Mouse (Mus musculus): ENCODE measurements around the gene Rasl11b.

DNA sequence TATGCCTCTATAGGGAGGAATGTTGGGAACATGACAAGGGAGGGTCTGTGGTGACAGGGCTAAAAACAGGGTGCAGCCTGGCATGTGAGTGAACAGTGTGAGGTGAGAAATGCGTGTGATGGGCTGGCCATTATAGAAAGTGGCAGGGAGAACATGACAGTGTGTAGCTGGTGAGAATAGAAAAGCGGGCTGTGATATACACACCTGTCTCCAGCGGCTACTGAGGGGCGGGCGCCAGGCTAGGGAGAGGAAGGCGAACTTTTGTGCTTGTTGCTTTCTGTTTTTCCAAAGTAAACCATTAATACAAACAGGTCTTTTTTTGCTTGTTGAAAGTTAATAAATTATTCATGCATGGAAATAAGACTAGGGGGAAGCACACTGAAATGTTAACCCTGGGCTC, 32.3 kb downstream of the Rasl11b start:
- TF ChIP-seq POLR2A (IDR thresholded peaks at IDR 0.05; ENCODE audit: low read depth, low read length) (no peak), CTCF (IDR thresholded peaks at IDR 0.05; ENCODE audit: extremely low read depth, insufficient read depth, insufficient read length, insufficient replicate concordance) (no peak)

Measured in spleen, adult 2 months (tissue).